Mouse (Mus musculus) heart, adult 2 months (tissue): ENCODE results near the gene Fhit.

ENCODE experiments used
- CTCF ChIP-seq: fragments of 200-600 bp; IDR thresholded peaks from 2 replicates; pipeline ENCODE4 v1.8.1; 2022; ENCODE audit warnings: antibody characterized with exemption, mild to moderate bottlenecking, moderate library complexity
- EP300 ChIP-seq: fragments of 200-500 bp; IDR thresholded peaks from 2 replicates; pipeline ENCODE4 v1.6.1; 2011; ENCODE audit warnings: low read depth, low read length, control low read depth; ENCODE audit not compliant: insufficient read depth
- POLR2A ChIP-seq: fragments of 200-500 bp; IDR thresholded peaks from 2 replicates; pipeline ENCODE4 v1.6.1; 2011; ENCODE audit warnings: mild to moderate bottlenecking, low read depth, low read length, control low read depth; ENCODE audit not compliant: insufficient read depth

- TF ChIP-seq CTCF (no peak), EP300 (no peak), POLR2A (no peak)
These were observed 1644.2 kb downstream of the Fhit start for GRCm38 (mm10) chr14:9517651-9518050.
